Mouse (Mus musculus) CD4-positive, CD25-positive, alpha-beta regulatory T cell, adult 9 weeks (primary cell): ENCODE data around the gene Nkx6-2. TPM values are rescaled to one million over a fixed set of nuclear protein-coding genes. Genes with fewer than 3 reads are reported as not detected.

Experiments
- polyA plus RNA-seq: library from polyadenylated mRNA; unstranded; fragments of 100-300 nt; shearing (Covaris generic); gene quantifications from one replicate; pipeline ENCODE4 v1.2.1, GENCODE M21; 2017

Gene Nkx6-2
- not detected for polyA plus RNA-seq

GRCm38 (mm10) chr7:139582595-139582994, at the start of gene Nkx6-2:
Nkx6-2 (minus strand) TSS chr7:139582797.

Other genes starting within 250 kb of the Nkx6-2 start
- gene Inpp5a, start 193.7 kb downstream of the Nkx6-2 start, polyA plus RNA-seq, result 9.7 TPM
- not detected for gene Cfap46, start 101.0 kb upstream of the Nkx6-2 start, polyA plus RNA-seq